In genomic region chr8:71530735-71531467, GRCm38 (mm10) we compare ENCODE assay signal across 13 mouse cellular contexts. TPM values are rescaled to one million over a fixed set of nuclear protein-coding genes. Genes with fewer than 3 reads are reported as not detected.
DNase-seq lines count a peak whose midpoint lies in the region; ATAC-seq and TF ChIP-seq lines count a peak whose summit lies in the region.
"Not testable (repeated sequence)": the region's sequence is repeated elsewhere in the genome, so short reads cannot be mapped to it uniquely, and the experiment has no call there.
"Had no signal": no experiment of that assay in that cellular context is flagged by ENCODE, and none has a peak within 500 bp of the region (broad histone marks: within the 10 kb centered on the region; RNA-seq: fewer than 3 reads in every experiment).

No protein-coding gene starts in this region.

- H3K9me3 ChIP-seq in E14TG2a.4 (ENCODE audit: low read length); kidney, embryonic 16.5 days (ENCODE audit: low read length): not testable (repeated sequence)

- 0 out of 2 replicates have a peak overlapping the region, but pooled peaks have one; percentile 55 for H3K27ac ChIP-seq in kidney, embryonic 16.5 days (ENCODE audit: low read length)

- intact Hi-C loops in left cerebral cortex, postnatal 4 days (cut with DNase I): not testable (repeated sequence)

- not testable (repeated sequence) for ATAC-seq in kidney, embryonic 16.5 days (ENCODE audit: low FRiP score, low TSS enrichment)
- ATAC-seq in megakaryocyte progenitor cell, adult 5-6 weeks (replicated peaks; ENCODE audit: poor library complexity): peak; percentile 42; the same call in 1 of the 2 replicates

- DNase-seq in adrenal gland, postnatal 25 days: peak; percentile 27
- peak; percentile 70 to 74 for DNase-seq in cerebellum, postnatal 10 days
- DNase-seq in heart, adult 11 months: peak; percentile 92
- DNase-seq in left cerebral cortex, postnatal 4 days: peak; percentile 48
- DNase-seq in thymus, postnatal 14 days: peak; percentile 47

- not testable (repeated sequence) for H3K4me2 ChIP-seq in kidney, embryonic 16.5 days (replicated peaks; ENCODE audit: low read depth, low read length)

- peak overlapping the region; percentile 39; the same call in 1 of the 2 replicates for H3K4me3 ChIP-seq in E14TG2a.4 (replicated peaks; ENCODE audit: low read length)
- not testable (repeated sequence) for H3K4me3 ChIP-seq in kidney, embryonic 16.5 days (ENCODE audit: low read length)

- H3K4me1 ChIP-seq in E14TG2a.4 (replicated peaks; ENCODE audit: low read depth, low read length): peaks cover 73% of the 10 kb centered on the region
- peaks cover 27% of the 10 kb centered on the region for H3K4me1 ChIP-seq in kidney, embryonic 16.5 days (ENCODE audit: insufficient read depth, low read length)

- TF ChIP-seq CTCF in E14TG2a.4 (conservative IDR thresholded peaks at IDR 0.05; ENCODE audit: low read length): peak; percentile 60

- WGBS in kidney, embryonic 16.5 days: 61% methylated on average over 5 of the region's 12 CpGs

- H3K9ac ChIP-seq in kidney, embryonic 16.5 days (replicated peaks; ENCODE audit: low read length): not testable (repeated sequence)

- peaks cover 14% of the 10 kb centered on the region for H3K36me3 ChIP-seq in E14TG2a.4 (ENCODE audit: insufficient read depth, low read length)
- not testable (repeated sequence) for H3K36me3 ChIP-seq in kidney, embryonic 16.5 days (ENCODE audit: insufficient read depth, low read length)

- peaks cover 33% of the 10 kb centered on the region for H3K27me3 ChIP-seq in E14TG2a.4 (ENCODE audit: insufficient read depth, low read length)
- H3K27me3 ChIP-seq in kidney, embryonic 16.5 days (ENCODE audit: insufficient read depth, low read length): not testable (repeated sequence)

RNA-seq across cellular contexts. Expression of gene Ccdc194, which starts 5.4 kb away (rescaled TPM):
- total RNA-seq in adrenal gland, postnatal 25 days (2021): not detected in 2 replicates
- 0.15 and 0.61 TPM in 2 replicates for polyA plus RNA-seq in kidney, embryonic 16.5 days (2015; fragmentation: Nextera tagmentation; extraction: Ambion mirVana)
- not detected for total RNA-seq in left cerebral cortex, postnatal 4 days (2021)
- total RNA-seq in megakaryocyte progenitor cell, adult 5-6 weeks (2015): 0.07 TPM in 1 of 2 replicates, not detected in the other
- total RNA-seq in megakaryocyte progenitor cell, adult 5-6 weeks (2017): not detected in 2 replicates
- total RNA-seq: gastrocnemius, postnatal 25 days; layer of hippocampus, postnatal 25 days; megakaryocyte-erythroid progenitor cell, adult 5-6 weeks had no signal
- polyA plus RNA-seq: inflammation-experienced regulatory T-cells, adult 6 months had no signal

RNA-seq across cellular contexts. Expression of gene Bst2, which starts 6.4 kb away (rescaled TPM):
- 66.0 and 70.2 TPM in 2 replicates for total RNA-seq in adrenal gland, postnatal 25 days (2021)
- 53.6 and 55.6 TPM in 2 replicates for polyA plus RNA-seq in kidney, embryonic 16.5 days (2015; fragmentation: Nextera tagmentation; extraction: Ambion mirVana)
- 1 to 10 TPM; 3.0 to 3.5 TPM for total RNA-seq in left cerebral cortex, postnatal 4 days (2021)
- total RNA-seq in megakaryocyte progenitor cell, adult 5-6 weeks (2015): 11.3 and 15.7 TPM in 2 replicates
- 50.9 and 62.2 TPM in 2 replicates for total RNA-seq in megakaryocyte progenitor cell, adult 5-6 weeks (2017)

RNA-seq across cellular contexts. Expression of gene Mvb12a, which starts 11.8 kb away (rescaled TPM):
- 62.3 and 73.7 TPM in 2 replicates for total RNA-seq in adrenal gland, postnatal 25 days (2021)
- polyA plus RNA-seq in kidney, embryonic 16.5 days (2015; fragmentation: Nextera tagmentation; extraction: Ambion mirVana): 114 and 118 TPM in 2 replicates
- 10 to 100 TPM; 37.4 to 40.7 TPM for total RNA-seq in left cerebral cortex, postnatal 4 days (2021)
- total RNA-seq in megakaryocyte progenitor cell, adult 5-6 weeks (2015): 45.4 and 49.8 TPM in 2 replicates
- total RNA-seq in megakaryocyte progenitor cell, adult 5-6 weeks (2017): 65.6 and 76.6 TPM in 2 replicates

RNA-seq across cellular contexts. Expression of gene Plvap, which starts 19.3 kb away (rescaled TPM):
- total RNA-seq in adrenal gland, postnatal 25 days (2021): 167 and 192 TPM in 2 replicates
- 165 TPM in 2 replicates for polyA plus RNA-seq in kidney, embryonic 16.5 days (2015; fragmentation: Nextera tagmentation; extraction: Ambion mirVana)
- 1 to 10 TPM; 6.2 to 7.3 TPM for total RNA-seq in left cerebral cortex, postnatal 4 days (2021)
- 0.67 and 0.76 TPM in 2 replicates for total RNA-seq in megakaryocyte progenitor cell, adult 5-6 weeks (2015)
- total RNA-seq in megakaryocyte progenitor cell, adult 5-6 weeks (2017): 0.71 and 2.7 TPM in 2 replicates
- polyA plus RNA-seq: inflammation-experienced regulatory T-cells, adult 6 months had no signal

RNA-seq across cellular contexts. Expression of gene Tmem221, which starts 27.8 kb away (rescaled TPM):
- 5.0 and 8.9 TPM in 2 replicates for total RNA-seq in adrenal gland, postnatal 25 days (2021)
- polyA plus RNA-seq in kidney, embryonic 16.5 days (2015; fragmentation: Nextera tagmentation; extraction: Ambion mirVana): 16.3 and 16.7 TPM in 2 replicates
- not detected for total RNA-seq in left cerebral cortex, postnatal 4 days (2021)
- 0.17 TPM in 1 of 2 replicates, not detected in the other for total RNA-seq in megakaryocyte progenitor cell, adult 5-6 weeks (2015)
- not detected in 2 replicates for total RNA-seq in megakaryocyte progenitor cell, adult 5-6 weeks (2017)
- total RNA-seq: gastrocnemius, postnatal 25 days; layer of hippocampus, postnatal 25 days; megakaryocyte-erythroid progenitor cell, adult 5-6 weeks had no signal
- polyA plus RNA-seq: neural tube, embryonic 11.5 days had no signal

Comparison
In these comparisons a context has a peak if more than half of its experiments do, and no peak if none do; other contexts are left out.
1. DNase-seq: peak in every context shown above with its lines; median percentile 92 in heart, adult 11 months; 72 in cerebellum, postnatal 10 days; 48 in left cerebral cortex, postnatal 4 days; 47 in thymus, postnatal 14 days; 27 in adrenal gland, postnatal 25 days.